Comparison of ENCODE assay signal across 12 mouse cellular contexts in genomic region chr2:44017405-44018026, GRCm38 (mm10).
DNase-seq lines count a peak whose midpoint lies in the region; ATAC-seq lines count a peak whose summit lies in the region.
"Had no signal": no experiment of that assay in that cellular context is flagged by ENCODE, and none has a peak within 500 bp of the region (broad histone marks: within the 10 kb centered on the region; RNA-seq: fewer than 3 reads in every experiment).

No protein-coding gene starts in this region.

- peak; percentile 93 for ATAC-seq in forebrain, embryonic 12.5 days (ENCODE audit: low FRiP score)
- ATAC-seq in hindbrain, embryonic 15.5 days (ENCODE audit: low FRiP score, low read depth) = peak; percentile 85
- ATAC-seq in liver, embryonic 12.5 days = no peak
- ATAC-seq: liver, postnatal 0 days had no signal

- 75% methylated on average over 14 of the region's 14 CpGs for WGBS in forebrain, embryonic 12.5 days
- WGBS in forebrain, embryonic 10.5 days = 91% methylated on average over 14 of the region's 14 CpGs
- 54% methylated on average over 14 of the region's 14 CpGs for WGBS in hindbrain, embryonic 15.5 days
- 82% methylated on average over 14 of the region's 14 CpGs for WGBS in liver, embryonic 12.5 days (ENCODE audit: insufficient replicate concordance)

- 0 out of 2 replicates have a peak overlapping the region, but pooled peaks have one; percentile 13 for H3K27ac ChIP-seq in forebrain, embryonic 12.5 days
- no peak overlapping the region for H3K27ac ChIP-seq in forebrain, embryonic 10.5 days
- H3K27ac ChIP-seq in hindbrain, embryonic 15.5 days (replicated peaks) = no peak overlapping the region
- no peak overlapping the region for H3K27ac ChIP-seq in liver, embryonic 12.5 days

- no peak overlapping the region for H3K4me2 ChIP-seq in forebrain, embryonic 12.5 days
- H3K4me2 ChIP-seq in hindbrain, embryonic 15.5 days = no peak overlapping the region
- no peak overlapping the region for H3K4me2 ChIP-seq in liver, embryonic 12.5 days

- H3K4me3 ChIP-seq in forebrain, embryonic 12.5 days (replicated peaks) = no peak overlapping the region
- no peak overlapping the region for H3K4me3 ChIP-seq in forebrain, embryonic 10.5 days
- H3K4me3 ChIP-seq in hindbrain, embryonic 15.5 days = no peak overlapping the region
- H3K4me3 ChIP-seq in liver, embryonic 12.5 days = no peak overlapping the region
- H3K4me3 ChIP-seq: megakaryocyte, embryonic 14.5 days had no signal

- H3K9me3 ChIP-seq in forebrain, embryonic 12.5 days = no peaks in the 10 kb centered on the region
- H3K9me3 ChIP-seq in forebrain, embryonic 10.5 days = no peaks in the 10 kb centered on the region
- no peaks in the 10 kb centered on the region for H3K9me3 ChIP-seq in hindbrain, embryonic 15.5 days
- H3K9me3 ChIP-seq in liver, embryonic 12.5 days (replicated peaks) = no peaks in the 10 kb centered on the region
- H3K9me3 ChIP-seq: megakaryocyte, embryonic 14.5 days had no signal

- H3K4me1 ChIP-seq in forebrain, embryonic 12.5 days = no peaks in the 10 kb centered on the region
- no peaks in the 10 kb centered on the region for H3K4me1 ChIP-seq in forebrain, embryonic 10.5 days
- peaks cover 9% of the 10 kb centered on the region; the same call in 1 of the 2 replicates for H3K4me1 ChIP-seq in hindbrain, embryonic 15.5 days (replicated peaks)
- H3K4me1 ChIP-seq in liver, embryonic 12.5 days = no peaks in the 10 kb centered on the region
- H3K4me1 ChIP-seq: megakaryocyte, embryonic 14.5 days had no signal

- intact Hi-C loops in left cerebral cortex, postnatal 14 days (cut with DNase I) = no loop called here

- no peaks in the 10 kb centered on the region for H3K36me3 ChIP-seq in forebrain, embryonic 12.5 days (replicated peaks)
- no peaks in the 10 kb centered on the region for H3K36me3 ChIP-seq in forebrain, embryonic 10.5 days (replicated peaks)
- H3K36me3 ChIP-seq in hindbrain, embryonic 15.5 days = no peaks in the 10 kb centered on the region
- H3K36me3 ChIP-seq in liver, embryonic 12.5 days = no peaks in the 10 kb centered on the region

- no peak overlapping the region for H3K9ac ChIP-seq in forebrain, embryonic 12.5 days
- H3K9ac ChIP-seq in hindbrain, embryonic 15.5 days = no peak overlapping the region
- no peak overlapping the region for H3K9ac ChIP-seq in liver, embryonic 12.5 days
- H3K9ac ChIP-seq: liver, postnatal 0 days had no signal

- no peak for DNase-seq in forebrain, embryonic 10.5 days (ENCODE audit: extremely low spot score, low spot score)
- peak; percentile 64 to 74 for DNase-seq in cerebellum, postnatal 10 days
- DNase-seq in retina, adult 2 months (ENCODE audit: low read depth, low spot score) = peak; percentile 15
- no peak for DNase-seq in left cerebral cortex, postnatal 14 days (ENCODE audit: low spot score in 2 of 2)
- DNase-seq in lung, postnatal 25 days (ENCODE audit: low spot score) = no peak
- DNase-seq: kidney, adult 11 months; liver, postnatal 0 days; thymus, adult 2 months had no signal

- no peaks in the 10 kb centered on the region for H3K27me3 ChIP-seq in forebrain, embryonic 12.5 days
- H3K27me3 ChIP-seq in forebrain, embryonic 10.5 days (ENCODE audit: poor library complexity, severe bottlenecking) = no peaks in the 10 kb centered on the region
- H3K27me3 ChIP-seq in hindbrain, embryonic 15.5 days = no peaks in the 10 kb centered on the region
- no peaks in the 10 kb centered on the region for H3K27me3 ChIP-seq in liver, embryonic 12.5 days (replicated peaks)
- H3K27me3 ChIP-seq: megakaryocyte, embryonic 14.5 days had no signal

Comparison
In these comparisons a context has a peak if more than half of its experiments do, and no peak if none do; other contexts are left out.
1. DNase-seq: peak in cerebellum, postnatal 10 days (2 of 2) and retina, adult 2 months (single experiment); none in forebrain, embryonic 10.5 days (single experiment), left cerebral cortex, postnatal 14 days (0 of 2) and lung, postnatal 25 days (single experiment).